14 mouse cellular contexts compared by ENCODE assay signal in the genomic region with DNA sequence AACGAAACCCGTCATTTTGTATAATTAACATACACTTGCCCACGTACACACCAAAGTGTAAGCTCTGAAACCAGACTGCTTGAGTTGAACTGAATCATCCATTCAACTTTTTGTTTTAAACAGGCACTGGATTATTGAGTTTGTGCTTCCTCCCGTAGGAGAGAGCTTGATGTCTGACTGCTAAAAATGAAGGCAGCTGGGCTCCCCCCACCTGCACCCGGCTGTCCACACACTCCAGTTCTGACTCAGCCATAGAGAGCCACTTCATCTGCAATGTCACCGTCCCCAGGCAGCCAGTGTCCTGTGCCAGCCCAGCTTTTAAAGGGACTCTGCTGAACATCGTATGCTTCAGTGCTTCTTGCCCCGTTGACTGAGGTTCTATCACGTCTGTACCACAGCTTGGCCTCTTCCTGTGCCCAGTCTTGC. TPM values are rescaled to one million over a fixed set of nuclear protein-coding genes. Genes with fewer than 3 reads are reported as not detected.
DNase-seq lines count a peak whose midpoint lies in the region; ATAC-seq and TF ChIP-seq lines count a peak whose summit lies in the region.
"Had no signal": no experiment of that assay in that cellular context is flagged by ENCODE, and none has a peak within 500 bp of the region (broad histone marks: within the 10 kb centered on the region; RNA-seq: fewer than 3 reads in every experiment).

No protein-coding gene starts in this region.

- 57% methylated on average over 9 of the region's 9 CpGs for WGBS in heart, postnatal 0 days
- WGBS in hindbrain, embryonic 10.5 days = 80% methylated on average over 9 of the region's 9 CpGs
- 79% methylated on average over 9 of the region's 9 CpGs for WGBS in hindbrain, embryonic 16.5 days

- no peaks in the 10 kb centered on the region for H3K36me3 ChIP-seq in heart, postnatal 0 days (replicated peaks; ENCODE audit: control insufficient read depth, insufficient read depth, low read length)
- H3K36me3 ChIP-seq in hindbrain, embryonic 10.5 days = no peaks in the 10 kb centered on the region
- H3K36me3 ChIP-seq in hindbrain, embryonic 16.5 days (ENCODE audit: control insufficient read depth, insufficient read depth, low read length) = no peaks in the 10 kb centered on the region
- H3K36me3 ChIP-seq: G1E; hindbrain, embryonic 12.5 days; limb, embryonic 15.5 days had no signal

- H3K4me2 ChIP-seq in heart, postnatal 0 days (ENCODE audit: low read depth, low read length) = no peak overlapping the region
- no peak overlapping the region for H3K4me2 ChIP-seq in hindbrain, embryonic 16.5 days (ENCODE audit: low read length)
- H3K4me2 ChIP-seq: hindbrain, embryonic 12.5 days; limb, embryonic 15.5 days had no signal

- no peak for TF ChIP-seq EP300 in heart, postnatal 0 days (IDR thresholded peaks at IDR 0.05; ENCODE audit: low read depth)

- H3K4me3 ChIP-seq in heart, postnatal 0 days (ENCODE audit: low read depth, low read length) = no peak overlapping the region
- H3K4me3 ChIP-seq in hindbrain, embryonic 10.5 days = no peak overlapping the region
- H3K4me3 ChIP-seq in hindbrain, embryonic 16.5 days (ENCODE audit: low read length) = no peak overlapping the region
- H3K4me3 ChIP-seq: hindbrain, embryonic 12.5 days; limb, embryonic 15.5 days had no signal

- no peak overlapping the region for H3K27ac ChIP-seq in heart, postnatal 0 days (ENCODE audit: low read depth)
- H3K27ac ChIP-seq in hindbrain, embryonic 10.5 days = no peak overlapping the region
- H3K27ac ChIP-seq in hindbrain, embryonic 16.5 days (ENCODE audit: low read depth, low read length) = no peak overlapping the region
- H3K27ac ChIP-seq: hindbrain, embryonic 12.5 days; kidney, postnatal 0 days; limb, embryonic 15.5 days had no signal

- peak; percentile 55 for ATAC-seq in heart, postnatal 0 days (ENCODE audit: insufficient read depth, low read depth)
- no peak for ATAC-seq in hindbrain, embryonic 16.5 days

- DNase-seq in left cerebral cortex, postnatal 14 days (ENCODE audit: low spot score in 2 of 2) = peak; percentile 14 to 46
- no peak for DNase-seq in left cerebral cortex, adult 11 months (ENCODE audit: low spot score)
- peak; percentile 38 for DNase-seq in adrenal gland, adult 8-10 months
- peak; percentile 22 for DNase-seq in heart, postnatal 0 days (ENCODE audit: low spot score)
- peak; percentile 18 for DNase-seq in lung, postnatal 10 days
- DNase-seq in hindbrain, embryonic 10.5 days (ENCODE audit: low spot score) = no peak
- DNase-seq: cerebellum, adult 11 months; gastrocnemius, postnatal 10 days; layer of hippocampus, adult 9-11 months had no signal

- H3K9me3 ChIP-seq in heart, postnatal 0 days (replicated peaks; ENCODE audit: control insufficient read depth, low read length) = no peaks in the 10 kb centered on the region
- no peaks in the 10 kb centered on the region for H3K9me3 ChIP-seq in hindbrain, embryonic 10.5 days
- no peaks in the 10 kb centered on the region for H3K9me3 ChIP-seq in hindbrain, embryonic 16.5 days (ENCODE audit: control insufficient read depth, low read length)
- H3K9me3 ChIP-seq: G1E; hindbrain, embryonic 12.5 days; limb, embryonic 15.5 days had no signal

- intact Hi-C loops in left cerebral cortex, postnatal 14 days (cut with DNase I) = no loop called here

- H3K9ac ChIP-seq in heart, postnatal 0 days (replicated peaks; ENCODE audit: low read depth, low read length) = no peak overlapping the region
- no peak overlapping the region for H3K9ac ChIP-seq in hindbrain, embryonic 16.5 days (ENCODE audit: low read depth, low read length)
- H3K9ac ChIP-seq: hindbrain, embryonic 12.5 days; limb, embryonic 15.5 days had no signal

- no peaks in the 10 kb centered on the region for H3K27me3 ChIP-seq in heart, postnatal 0 days (ENCODE audit: control insufficient read depth, insufficient read depth, low read length)
- no peaks in the 10 kb centered on the region for H3K27me3 ChIP-seq in hindbrain, embryonic 10.5 days (ENCODE audit: insufficient read depth, poor library complexity, severe bottlenecking)
- no peaks in the 10 kb centered on the region for H3K27me3 ChIP-seq in hindbrain, embryonic 16.5 days (replicated peaks; ENCODE audit: control insufficient read depth, insufficient read depth, low read length)
- H3K27me3 ChIP-seq: hindbrain, embryonic 12.5 days; limb, embryonic 15.5 days had no signal

- no peak for TF ChIP-seq CTCF in heart, postnatal 0 days (IDR thresholded peaks at IDR 0.05; ENCODE audit: low read depth)

- H3K4me1 ChIP-seq in heart, postnatal 0 days (ENCODE audit: control insufficient read depth, insufficient read depth) = no peaks in the 10 kb centered on the region
- H3K4me1 ChIP-seq in hindbrain, embryonic 10.5 days (replicated peaks) = no peaks in the 10 kb centered on the region; the same call in 1 of the 2 replicates
- H3K4me1 ChIP-seq in hindbrain, embryonic 16.5 days (ENCODE audit: control insufficient read depth, insufficient read depth, low read depth, low read length) = no peaks in the 10 kb centered on the region
- H3K4me1 ChIP-seq: hindbrain, embryonic 12.5 days; limb, embryonic 15.5 days had no signal

RNA-seq across cellular contexts. Expression of gene Stx11, which starts 13.7 kb away (rescaled TPM):
- total RNA-seq in left cerebral cortex, postnatal 14 days (2021) = under 1 TPM; 0.21 to 0.35 TPM
- total RNA-seq in adrenal gland, adult 8-10 months (2022) = 10 to 100 TPM in 1 of 4 experiments, 1 to 10 TPM in 3; 7.7 to 10.2 (median 8.5) TPM
- 4.7 and 5.2 TPM in 2 replicates for total RNA-seq in heart, postnatal 0 days (2014; rRNA removed; ENCODE audit: low replicate concordance)
- polyA plus RNA-seq in heart, postnatal 0 days (2015; fragmentation: Nextera tagmentation; extraction: Ambion mirVana) = 3.1 and 3.5 TPM in 2 replicates
- 1.6 and 2.3 TPM in 2 replicates for polyA plus RNA-seq in hindbrain, embryonic 10.5 days (2016; fragmentation: Nextera tagmentation; extraction: Ambion mirVana)
- polyA plus RNA-seq in hindbrain, embryonic 16.5 days (2015; fragmentation: Nextera tagmentation; extraction: Ambion mirVana) = 2.1 and 2.5 TPM in 2 replicates

RNA-seq across cellular contexts. Expression of gene Sf3b5, which starts 27.3 kb away (rescaled TPM):
- total RNA-seq in left cerebral cortex, postnatal 14 days (2021) = 1 to 10 TPM; 8.2 to 8.9 TPM
- total RNA-seq in adrenal gland, adult 8-10 months (2022) = 10 to 100 TPM; 11.5 to 14.3 (median 12.5) TPM
- total RNA-seq in heart, postnatal 0 days (2014; rRNA removed; ENCODE audit: low replicate concordance) = 21.9 and 30.1 TPM in 2 replicates
- 23.2 and 24.5 TPM in 2 replicates for polyA plus RNA-seq in heart, postnatal 0 days (2015; fragmentation: Nextera tagmentation; extraction: Ambion mirVana)
- 44.0 and 47.3 TPM in 2 replicates for polyA plus RNA-seq in hindbrain, embryonic 10.5 days (2016; fragmentation: Nextera tagmentation; extraction: Ambion mirVana)
- polyA plus RNA-seq in hindbrain, embryonic 16.5 days (2015; fragmentation: Nextera tagmentation; extraction: Ambion mirVana) = 22.5 and 25.3 TPM in 2 replicates

Comparison
In these comparisons a context has a peak if more than half of its experiments do, and no peak if none do; other contexts are left out.
1. DNase-seq: peak in left cerebral cortex, postnatal 14 days (2 of 2), adrenal gland, adult 8-10 months (single experiment), heart, postnatal 0 days (single experiment) and lung, postnatal 10 days (single experiment); none in left cerebral cortex, adult 11 months (single experiment) and hindbrain, embryonic 10.5 days (single experiment).